Mouse (Mus musculus): ENCODE data around the gene Hsf5. TPM values are rescaled to one million over a fixed set of nuclear protein-coding genes. Genes with fewer than 3 reads are reported as not detected.
A peak's percentile ranks its signal among the peaks of the same experiment; 100 is the strongest.

Gene Hsf5
- polyA plus RNA-seq, 1 experiment from 2014 or later: 0.13 TPM

- 0 out of 2 replicates have a peak, but pooled peaks cover 6% of the 10 kb centered on the region for H3K27me3 ChIP-seq (replicated peaks)
- ATAC-seq (ENCODE audit: insufficient number of reproducible peaks, low FRiP score): no peak
- no peaks in the 10 kb centered on the region for H3K36me3 ChIP-seq
- no peaks in the 10 kb centered on the region for H3K9me3 ChIP-seq (replicated peaks)
- H3K9ac ChIP-seq: no peak overlapping the region
- H3K4me1 ChIP-seq (replicated peaks): peaks cover 51% of the 10 kb centered on the region
- H3K27ac ChIP-seq (ENCODE audit: poor library complexity, severe bottlenecking): peak overlapping the region; percentile 49
- H3K4me3 ChIP-seq: no peak overlapping the region
- 33% methylated on average over 1 of the region's 1 CpGs for WGBS
- peak overlapping the region; percentile 80; the same call in 1 of the 2 replicates for H3K4me2 ChIP-seq
These were observed 37.3 kb upstream of the Hsf5 start for GRCm38 (mm10) chr11:87579713-87580112.

- no peak overlapping the region for H3K9ac ChIP-seq
- no peak overlapping the region for H3K27ac ChIP-seq (ENCODE audit: poor library complexity, severe bottlenecking)
- H3K4me3 ChIP-seq: no peak overlapping the region
- H3K4me1 ChIP-seq (replicated peaks): peaks cover 47% of the 10 kb centered on the region
- H3K27me3 ChIP-seq (replicated peaks): 0 out of 2 replicates have a peak, but pooled peaks cover 6% of the 10 kb centered on the region
- no peak for ATAC-seq (ENCODE audit: insufficient number of reproducible peaks, low FRiP score)
- H3K36me3 ChIP-seq: no peaks in the 10 kb centered on the region
- WGBS: 49% methylated on average over 10 of the region's 10 CpGs
- no peak overlapping the region for H3K4me2 ChIP-seq
- H3K9me3 ChIP-seq (replicated peaks): no peaks in the 10 kb centered on the region
These were observed 36.4 kb upstream of the Hsf5 start for GRCm38 (mm10) chr11:87580543-87581085.

GRCm38 (mm10) chr11:87581161-87581865 is 35.7 kb upstream of the Hsf5 start:
- Histone ChIP-seq H3K27ac (ENCODE audit: poor library complexity, severe bottlenecking) (no peak overlapping the region), H3K9me3 (replicated peaks) (no peaks in the 10 kb centered on the region), H3K27me3 (replicated peaks) (0 out of 2 replicates have a peak, but pooled peaks cover 3% of the 10 kb centered on the region), H3K9ac (no peak overlapping the region), H3K4me2 (no peak overlapping the region), H3K4me1 (replicated peaks) (peaks cover 47% of the 10 kb centered on the region), H3K36me3 (no peaks in the 10 kb centered on the region), H3K4me3 (no peak overlapping the region)
- no peak for ATAC-seq (ENCODE audit: insufficient number of reproducible peaks, low FRiP score)
- 74% methylated on average over 12 of the region's 12 CpGs for WGBS

GRCm38 (mm10) chr11:87581933-87582710 is 34.8 kb upstream of the Hsf5 start:
- Histone ChIP-seq H3K4me3 (no peak overlapping the region), H3K9ac (0 out of 2 replicates have a peak overlapping the region, but pooled peaks have one; percentile 2), H3K27ac (ENCODE audit: poor library complexity, severe bottlenecking) (no peak overlapping the region), H3K9me3 (replicated peaks) (no peaks in the 10 kb centered on the region), H3K4me2 (no peak overlapping the region), H3K4me1 (replicated peaks) (peaks cover 45% of the 10 kb centered on the region), H3K27me3 (replicated peaks) (0 out of 2 replicates have a peak, but pooled peaks cover under 1% of the 10 kb centered on the region), H3K36me3 (no peaks in the 10 kb centered on the region)
- WGBS: 74% methylated on average over 8 of the region's 8 CpGs
- ATAC-seq (ENCODE audit: insufficient number of reproducible peaks, low FRiP score): no peak

GRCm38 (mm10) chr11:87583291-87584034 is 33.5 kb upstream of the Hsf5 start:
- Histone ChIP-seq H3K4me2 (no peak overlapping the region), H3K27ac (ENCODE audit: poor library complexity, severe bottlenecking) (no peak overlapping the region), H3K27me3 (replicated peaks) (no peaks in the 10 kb centered on the region), H3K4me1 (replicated peaks) (peaks cover 34% of the 10 kb centered on the region), H3K9me3 (replicated peaks) (no peaks in the 10 kb centered on the region), H3K36me3 (no peaks in the 10 kb centered on the region), H3K9ac (no peak overlapping the region), H3K4me3 (no peak overlapping the region)
- no peak for ATAC-seq (ENCODE audit: insufficient number of reproducible peaks, low FRiP score)
- 78% methylated on average over 6 of the region's 6 CpGs for WGBS

GRCm38 (mm10) chr11:87584711-87585505 is 32.1 kb upstream of the Hsf5 start:
- ATAC-seq (ENCODE audit: insufficient number of reproducible peaks, low FRiP score): no peak
- H3K36me3 ChIP-seq: no peaks in the 10 kb centered on the region
- WGBS: 76% methylated on average over 10 of the region's 10 CpGs

GRCm38 (mm10) chr11:87587211-87587874 is 29.6 kb upstream of the Hsf5 start:
- no peak overlapping the region for H3K27ac ChIP-seq (ENCODE audit: poor library complexity, severe bottlenecking)
- no peaks in the 10 kb centered on the region for H3K9me3 ChIP-seq (replicated peaks)
- H3K36me3 ChIP-seq: no peaks in the 10 kb centered on the region
- no peak overlapping the region for H3K9ac ChIP-seq
- H3K4me1 ChIP-seq (replicated peaks): peaks cover 24% of the 10 kb centered on the region
- WGBS: 88% methylated on average over 5 of the region's 5 CpGs
- no peaks in the 10 kb centered on the region for H3K27me3 ChIP-seq (replicated peaks)
- H3K4me2 ChIP-seq: no peak overlapping the region
- ATAC-seq (ENCODE audit: insufficient number of reproducible peaks, low FRiP score): no peak
- no peak overlapping the region for H3K4me3 ChIP-seq

More at GRCm38 (mm10) chr11:87584711-87585505, 32.1 kb upstream of the Hsf5 start:
- Histone ChIP-seq H3K27me3 (replicated peaks) (no peaks in the 10 kb centered on the region), H3K27ac (ENCODE audit: poor library complexity, severe bottlenecking) (peak overlapping the region; percentile 49; the same call in 1 of the 2 replicates), H3K9ac (no peak overlapping the region), H3K4me2 (no peak overlapping the region), H3K4me3 (no peak overlapping the region), H3K9me3 (replicated peaks) (no peaks in the 10 kb centered on the region), H3K4me1 (replicated peaks) (peaks cover 28% of the 10 kb centered on the region)

- WGBS: 90% methylated on average over 8 of the region's 8 CpGs
- Histone ChIP-seq H3K4me1 (replicated peaks) (peaks cover 39% of the 10 kb centered on the region), H3K9me3 (replicated peaks) (no peaks in the 10 kb centered on the region), H3K36me3 (peaks cover 7% of the 10 kb centered on the region), H3K4me2 (peak overlapping the region; percentile 71), H3K4me3 (no peak overlapping the region), H3K27me3 (replicated peaks) (no peaks in the 10 kb centered on the region), H3K27ac (ENCODE audit: poor library complexity, severe bottlenecking) (no peak overlapping the region), H3K9ac (no peak overlapping the region)
- no peak for ATAC-seq (ENCODE audit: insufficient number of reproducible peaks, low FRiP score)
These were observed 27.4 kb upstream of the Hsf5 start for GRCm38 (mm10) chr11:87589605-87590004.

- Histone ChIP-seq H3K4me1 (replicated peaks) (peaks cover 45% of the 10 kb centered on the region), H3K27me3 (replicated peaks) (no peaks in the 10 kb centered on the region), H3K4me2 (peak overlapping the region; percentile 71), H3K36me3 (peaks cover 8% of the 10 kb centered on the region), H3K9me3 (replicated peaks) (no peaks in the 10 kb centered on the region), H3K27ac (ENCODE audit: poor library complexity, severe bottlenecking) (peak overlapping the region; percentile 94), H3K4me3 (peak overlapping the region; percentile 78), H3K9ac (peak overlapping the region; percentile 87)
- ATAC-seq (ENCODE audit: insufficient number of reproducible peaks, low FRiP score): no peak
- under 1% methylated on average over 25 of the region's 25 CpGs for WGBS
These were observed 26.0 kb upstream of the Hsf5 start for GRCm38 (mm10) chr11:87590841-87591525.
